Mouse (Mus musculus): ENCODE data around the gene Lmntd1. TPM values are rescaled to one million over a fixed set of nuclear protein-coding genes. Genes with fewer than 3 reads are reported as not detected.

Gene Lmntd1
- polyA plus RNA-seq, 1 experiment from 2014 or later = 0.29 TPM

DNA sequence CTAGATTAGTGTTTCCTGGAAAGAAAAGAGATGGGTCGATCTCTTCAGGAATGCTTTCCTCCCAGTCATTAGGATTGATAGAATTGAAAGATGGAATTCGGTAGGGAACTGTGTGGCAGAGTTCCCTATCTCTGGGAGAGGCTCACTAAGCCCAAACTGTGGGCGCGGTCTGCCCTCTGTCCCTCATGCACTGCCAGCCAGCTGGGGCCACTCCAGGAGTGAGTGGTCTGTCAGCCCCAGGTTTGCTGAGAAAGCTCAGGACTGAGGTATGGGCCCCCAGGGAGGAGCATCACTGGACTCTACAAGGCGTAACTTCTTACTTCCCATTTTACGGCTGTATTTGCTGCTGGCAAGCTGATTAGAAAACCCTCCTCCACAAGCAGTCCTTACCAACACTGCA lies 22.1 kb downstream of the Lmntd1 start:
- no peaks in the 10 kb centered on the region for H3K36me3 ChIP-seq (ENCODE audit: insufficient read depth)
- no peak overlapping the region for H3K4me3 ChIP-seq (ENCODE audit: low read depth, low read length)
- H3K9ac ChIP-seq = no peak overlapping the region
- 0 out of 2 replicates have a peak, but pooled peaks have one; percentile 2 for ATAC-seq (ENCODE audit: insufficient read depth)
- H3K4me2 ChIP-seq = no peak overlapping the region
- no peaks in the 10 kb centered on the region for H3K27me3 ChIP-seq (ENCODE audit: insufficient read depth, low read length)
- TF ChIP-seq CTCF (IDR thresholded peaks at IDR 0.05; ENCODE audit: low read depth) = no peak
- no peak for DNase-seq
- H3K4me1 ChIP-seq (ENCODE audit: insufficient read depth) = peaks cover 27% of the 10 kb centered on the region
- 52% methylated on average over 6 of the region's 6 CpGs for WGBS
- peak overlapping the region; percentile 72 for H3K27ac ChIP-seq (ENCODE audit: low read depth)
- H3K9me3 ChIP-seq (ENCODE audit: low read depth, low read length) = no peaks in the 10 kb centered on the region

GRCm38 (mm10) chr6:145591578-145591977 lies 22.5 kb downstream of the Lmntd1 start:
- ATAC-seq (ENCODE audit: insufficient read depth) = no peak
- no peak overlapping the region for H3K4me2 ChIP-seq
- H3K27me3 ChIP-seq (ENCODE audit: insufficient read depth, low read length) = no peaks in the 10 kb centered on the region
- peak overlapping the region; percentile 72 for H3K27ac ChIP-seq (ENCODE audit: low read depth)
- WGBS = 66% methylated on average over 1 of the region's 1 CpGs
- H3K9ac ChIP-seq = no peak overlapping the region
- no peak overlapping the region for H3K4me3 ChIP-seq (ENCODE audit: low read depth, low read length)
- DNase-seq = no peak
- no peak for TF ChIP-seq CTCF (IDR thresholded peaks at IDR 0.05; ENCODE audit: low read depth)
- peaks cover 27% of the 10 kb centered on the region for H3K4me1 ChIP-seq (ENCODE audit: insufficient read depth)
- H3K36me3 ChIP-seq (ENCODE audit: insufficient read depth) = no peaks in the 10 kb centered on the region
- no peaks in the 10 kb centered on the region for H3K9me3 ChIP-seq (ENCODE audit: low read depth, low read length)

DNA sequence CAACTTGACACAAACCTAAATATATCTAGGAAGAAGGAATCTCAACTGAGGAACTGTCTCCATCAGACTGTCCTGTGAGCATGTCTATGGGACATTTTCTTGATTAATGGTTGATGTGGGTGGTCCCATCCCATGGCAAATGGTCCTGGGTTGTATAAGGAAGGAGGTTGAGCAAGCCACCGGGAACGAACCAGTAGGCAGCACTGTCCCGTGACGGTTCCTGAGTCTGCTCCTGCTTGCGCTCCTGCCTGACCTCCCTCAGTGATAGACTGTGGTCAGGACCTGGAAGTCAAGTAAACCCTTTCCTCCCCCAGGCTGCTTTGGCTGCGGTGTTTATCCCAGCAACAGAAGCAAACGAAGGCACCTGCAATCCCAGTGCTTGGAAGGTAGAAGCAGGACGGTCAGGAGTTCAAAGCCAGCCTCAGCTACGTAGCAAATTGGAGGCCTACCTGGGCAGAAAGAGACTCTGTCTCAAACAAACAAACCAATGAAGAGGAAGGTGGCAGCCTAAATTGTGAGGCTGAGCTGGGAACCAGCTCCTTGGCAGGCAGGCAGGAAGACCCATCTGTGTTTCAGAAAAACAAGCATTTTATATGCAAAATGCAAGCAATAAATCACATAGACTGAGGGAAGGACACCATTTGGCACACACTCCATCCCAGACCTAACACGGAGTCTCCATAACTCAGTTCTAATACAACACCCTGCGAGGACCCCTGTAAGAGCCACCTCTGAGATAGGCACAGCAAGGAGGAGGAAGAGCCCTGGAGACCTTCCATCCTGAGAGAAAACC lies 23.4 kb downstream of the Lmntd1 start:
- DNase-seq (peak; percentile 41), ATAC-seq (ENCODE audit: insufficient read depth) (peak; percentile 38; the same call in 1 of the 2 replicates)
- no peaks in the 10 kb centered on the region for H3K36me3 ChIP-seq (ENCODE audit: insufficient read depth)

DNA sequence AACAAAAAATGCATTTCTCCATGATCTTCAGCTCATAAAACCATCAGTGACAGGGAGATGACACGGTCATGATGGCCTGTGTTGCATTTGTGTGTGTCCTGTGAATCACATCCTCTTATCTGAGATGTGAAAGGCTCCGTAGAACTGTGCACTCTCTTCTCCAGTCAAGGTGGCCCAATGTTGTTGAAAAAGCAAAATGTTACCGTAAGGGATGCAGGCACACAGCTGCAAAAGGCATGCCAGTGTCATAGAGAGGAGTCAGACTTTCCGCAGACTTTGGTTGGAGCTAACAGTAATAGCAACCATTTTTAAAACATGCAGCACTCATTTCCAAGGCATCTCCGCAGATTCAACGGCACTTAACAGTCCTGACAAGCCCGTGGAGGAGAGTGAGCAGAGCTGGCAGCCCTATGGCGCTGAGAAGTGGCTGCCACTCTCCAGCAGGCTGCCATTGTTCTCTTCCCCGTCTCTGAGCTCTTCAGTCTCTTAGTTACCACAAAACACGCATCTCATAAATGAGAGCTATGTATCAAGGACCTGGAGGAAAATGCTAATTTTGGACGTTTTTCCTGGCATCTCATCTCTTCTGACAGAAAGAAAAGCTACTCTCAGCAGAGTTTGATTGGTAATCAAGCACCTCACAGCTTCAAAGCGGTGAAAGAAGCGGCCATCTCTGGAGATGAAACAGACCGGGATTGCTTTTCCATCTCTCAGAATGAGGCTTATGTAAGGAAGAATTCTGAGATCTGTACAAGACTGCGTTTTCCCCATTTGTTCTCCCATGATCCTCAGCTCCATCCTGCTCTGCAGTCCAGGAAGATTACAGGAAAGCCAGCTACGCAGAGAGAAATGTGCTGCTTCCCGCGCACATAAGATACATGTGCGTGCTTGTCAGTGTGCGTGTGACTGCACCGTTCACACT lies 28.8 kb downstream of the Lmntd1 start:
- Histone ChIP-seq H3K9me3 (ENCODE audit: low read depth, low read length) (no peaks in the 10 kb centered on the region), H3K36me3 (ENCODE audit: insufficient read depth) (no peaks in the 10 kb centered on the region), H3K27me3 (ENCODE audit: insufficient read depth, low read length) (no peaks in the 10 kb centered on the region), H3K4me3 (ENCODE audit: low read depth, low read length) (no peak overlapping the region), H3K9ac (no peak overlapping the region), H3K27ac (ENCODE audit: low read depth) (no peak overlapping the region), H3K4me1 (ENCODE audit: insufficient read depth) (no peaks in the 10 kb centered on the region), H3K4me2 (no peak overlapping the region)
- WGBS = 69% methylated on average over 21 of the region's 21 CpGs
- TF ChIP-seq CTCF (IDR thresholded peaks at IDR 0.05; ENCODE audit: low read depth) = no peak
- ATAC-seq (ENCODE audit: insufficient read depth) (no peak), DNase-seq (no peak)

More for the DNA sequence above, 23.4 kb downstream of the Lmntd1 start:
- H3K4me2 ChIP-seq = no peak overlapping the region
- no peak overlapping the region for H3K4me3 ChIP-seq (ENCODE audit: low read depth, low read length)
- H3K27ac ChIP-seq (ENCODE audit: low read depth) = no peak overlapping the region
- H3K27me3 ChIP-seq (ENCODE audit: insufficient read depth, low read length) = no peaks in the 10 kb centered on the region
- no peak for TF ChIP-seq CTCF (IDR thresholded peaks at IDR 0.05; ENCODE audit: low read depth)
- peaks cover 23% of the 10 kb centered on the region for H3K4me1 ChIP-seq (ENCODE audit: insufficient read depth)
- H3K9ac ChIP-seq = no peak overlapping the region
- WGBS = 58% methylated on average over 11 of the region's 11 CpGs
- no peaks in the 10 kb centered on the region for H3K9me3 ChIP-seq (ENCODE audit: low read depth, low read length)

GRCm38 (mm10) chr6:145581366-145582170 lies 32.6 kb downstream of the Lmntd1 start:
- Histone ChIP-seq H3K4me2 (no peak overlapping the region), H3K27ac (ENCODE audit: low read depth) (no peak overlapping the region)
- no peak for DNase-seq

DNA sequence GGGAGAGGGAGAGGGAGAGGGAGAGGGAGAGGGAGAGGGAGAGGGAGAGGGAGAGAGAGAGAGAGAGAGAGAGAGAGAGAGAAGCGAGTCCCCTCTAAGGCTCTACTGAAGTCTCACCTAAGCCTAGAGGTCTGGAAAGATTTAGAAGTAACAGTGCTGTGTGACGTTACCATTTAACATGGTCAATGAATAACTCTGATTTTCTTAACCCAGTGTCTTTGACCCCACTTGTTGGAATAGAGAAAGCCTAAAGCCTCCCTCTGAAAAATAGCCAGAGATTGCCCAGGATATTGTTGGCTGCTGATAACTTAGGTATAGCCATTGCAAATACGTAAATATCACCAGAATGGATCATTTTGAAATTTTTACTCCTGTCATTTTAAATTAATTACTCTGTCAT lies 34.4 kb downstream of the Lmntd1 start:
- Histone ChIP-seq H3K4me3 (ENCODE audit: low read depth, low read length) (no peak overlapping the region), H3K9me3 (ENCODE audit: low read depth, low read length) (no peaks in the 10 kb centered on the region), H3K36me3 (ENCODE audit: insufficient read depth) (no peaks in the 10 kb centered on the region), H3K4me2 (no peak overlapping the region), H3K27me3 (ENCODE audit: insufficient read depth, low read length) (no peaks in the 10 kb centered on the region), H3K27ac (ENCODE audit: low read depth) (no peak overlapping the region), H3K9ac (no peak overlapping the region), H3K4me1 (ENCODE audit: insufficient read depth) (peaks cover 9% of the 10 kb centered on the region)
- TF ChIP-seq CTCF (IDR thresholded peaks at IDR 0.05; ENCODE audit: low read depth) = no peak
- no peak for ATAC-seq (ENCODE audit: insufficient read depth)
- DNase-seq = no peak
- 66% methylated on average over 3 of the region's 3 CpGs for WGBS

More at GRCm38 (mm10) chr6:145581366-145582170, 32.6 kb downstream of the Lmntd1 start:
- Histone ChIP-seq H3K4me1 (ENCODE audit: insufficient read depth) (peaks cover 9% of the 10 kb centered on the region), H3K4me3 (ENCODE audit: low read depth, low read length) (no peak overlapping the region), H3K9ac (no peak overlapping the region), H3K36me3 (ENCODE audit: insufficient read depth) (no peaks in the 10 kb centered on the region), H3K9me3 (ENCODE audit: low read depth, low read length) (no peaks in the 10 kb centered on the region), H3K27me3 (ENCODE audit: insufficient read depth, low read length) (no peaks in the 10 kb centered on the region)
- 57% methylated on average over 10 of the region's 10 CpGs for WGBS
- TF ChIP-seq CTCF (IDR thresholded peaks at IDR 0.05; ENCODE audit: low read depth) = no peak
- ATAC-seq (ENCODE audit: insufficient read depth) = no peak

Measured in lung, embryonic 14.5 days (tissue).